Mouse (Mus musculus) intestine, embryonic 16.5 days (tissue): ENCODE data around the gene Zbtb7a. TPM values are rescaled to one million over a fixed set of nuclear protein-coding genes. Genes with fewer than 3 reads are reported as not detected.

Experiments used
- ATAC-seq: fragments of 200-750 bp; cut with Nextera tagmentation; 2 replicates; pipeline ENCODE4 v1.8.0; 2017; ENCODE audit warnings: moderate TSS enrichment, moderate library complexity
- H3K27ac ChIP-seq: fragments of 300-500 bp; sonication (generic); 2 replicates; pipeline ENCODE4 v1.5.1; 2014; ENCODE audit warnings: mild to moderate bottlenecking, low read length
- H3K27me3 ChIP-seq: fragments of 300-500 bp; sonication (generic); replicated peaks from 2 replicates; pipeline ENCODE4 v1.6.1; 2014; ENCODE audit warnings: low read length, control low read depth, mixed read lengths; ENCODE audit not compliant: control insufficient read depth, insufficient read depth
- H3K36me3 ChIP-seq: fragments of 300-500 bp; sonication (generic); 2 replicates; pipeline ENCODE4 v1.6.1; 2014; ENCODE audit warnings: low read length, control low read depth; ENCODE audit not compliant: control insufficient read depth, insufficient read depth
- H3K4me1 ChIP-seq: fragments of 300-500 bp; sonication (generic); 2 replicates; pipeline ENCODE4 v1.6.1; 2014; ENCODE audit warnings: low read length, control low read depth, mixed read lengths; ENCODE audit not compliant: control insufficient read depth, insufficient read depth
- H3K4me2 ChIP-seq: fragments of 300-500 bp; sonication (generic); 2 replicates; pipeline ENCODE4 v1.6.1; 2014; ENCODE audit warnings: low read depth, low read length, control low read depth
- H3K4me3 ChIP-seq: fragments of 300-500 bp; sonication (generic); 2 replicates; pipeline ENCODE4 v1.5.1; 2014; ENCODE audit warnings: mild to moderate bottlenecking, low read length
- H3K9ac ChIP-seq: fragments of 300-500 bp; sonication (generic); 2 replicates; pipeline ENCODE4 v1.6.1; 2014; ENCODE audit warnings: low read depth, low read length
- H3K9me3 ChIP-seq: fragments of 300-500 bp; sonication (generic); 2 replicates; pipeline ENCODE4 v1.6.1; 2016; ENCODE audit warnings: low read length, control low read depth; ENCODE audit not compliant: control insufficient read depth
- WGBS: fragments of 180-500 bp; shearing (Covaris S2); extraction: QIAGEN DNeasy Blood & Tissue Kit; methylation state at CpG from one replicate; pipeline ENCODE4 v1.1.7; 2014; 5-methylcytosine and 5-hydroxymethylcytosine counted together
- polyA plus RNA-seq: library from polyadenylated mRNA; unstranded; fragments of >200 nt; fragmentation: Nextera tagmentation; extraction: Ambion mirVana; gene quantifications from 2 replicates; pipeline ENCODE4 v1.2.1, GENCODE M21; 2015

Zbtb7a gene
- polyA plus RNA-seq, 1 experiment from 2014 or later: 47.4 TPM

- Histone ChIP-seq H3K27me3 (no peaks in the 10 kb centered on the region), H3K9me3 (no peaks in the 10 kb centered on the region), H3K4me3 (no peak overlapping the region), H3K27ac (no peak overlapping the region), H3K9ac (no peak overlapping the region), H3K36me3 (peaks cover 41% of the 10 kb centered on the region), H3K4me1 (no peaks in the 10 kb centered on the region), H3K4me2 (no peak overlapping the region)
- WGBS: 92% methylated on average over 6 of the region's 6 CpGs
- ATAC-seq: no peak
Observed at GRCm38 (mm10) chr10:81112946-81113345, 22.1 kb upstream of the Zbtb7a start.

- no peak overlapping the region for H3K27ac ChIP-seq
- no peak for ATAC-seq
- H3K9ac ChIP-seq: no peak overlapping the region
- H3K4me1 ChIP-seq: no peaks in the 10 kb centered on the region
- peaks cover 49% of the 10 kb centered on the region for H3K36me3 ChIP-seq
- no peak overlapping the region for H3K4me2 ChIP-seq
- WGBS: 92% methylated on average over 10 of the region's 10 CpGs
- H3K4me3 ChIP-seq: no peak overlapping the region
- no peaks in the 10 kb centered on the region for H3K9me3 ChIP-seq
- no peaks in the 10 kb centered on the region for H3K27me3 ChIP-seq
Observed at GRCm38 (mm10) chr10:81119625-81120024, 15.4 kb upstream of the Zbtb7a start.

- 82% methylated on average over 7 of the region's 7 CpGs for WGBS
- no peaks in the 10 kb centered on the region for H3K27me3 ChIP-seq
- H3K4me2 ChIP-seq: no peak overlapping the region
- no peak for ATAC-seq
- peaks cover 44% of the 10 kb centered on the region for H3K36me3 ChIP-seq
- no peaks in the 10 kb centered on the region for H3K9me3 ChIP-seq
- H3K4me3 ChIP-seq: no peak overlapping the region
- H3K27ac ChIP-seq: no peak overlapping the region
- no peak overlapping the region for H3K9ac ChIP-seq
- no peaks in the 10 kb centered on the region for H3K4me1 ChIP-seq
Observed at GRCm38 (mm10) chr10:81120650-81121049, 14.4 kb upstream of the Zbtb7a start.

GRCm38 (mm10) chr10:81122889-81123288 lies 12.1 kb upstream of the Zbtb7a start:
- ATAC-seq: no peak
- Histone ChIP-seq H3K27ac (no peak overlapping the region), H3K36me3 (peaks cover 38% of the 10 kb centered on the region), H3K9ac (no peak overlapping the region), H3K27me3 (no peaks in the 10 kb centered on the region), H3K4me1 (peaks cover 3% of the 10 kb centered on the region; the same call in 1 of the 2 replicates), H3K9me3 (no peaks in the 10 kb centered on the region), H3K4me2 (no peak overlapping the region), H3K4me3 (no peak overlapping the region)
- 56% methylated on average over 2 of the region's 2 CpGs for WGBS

DNA sequence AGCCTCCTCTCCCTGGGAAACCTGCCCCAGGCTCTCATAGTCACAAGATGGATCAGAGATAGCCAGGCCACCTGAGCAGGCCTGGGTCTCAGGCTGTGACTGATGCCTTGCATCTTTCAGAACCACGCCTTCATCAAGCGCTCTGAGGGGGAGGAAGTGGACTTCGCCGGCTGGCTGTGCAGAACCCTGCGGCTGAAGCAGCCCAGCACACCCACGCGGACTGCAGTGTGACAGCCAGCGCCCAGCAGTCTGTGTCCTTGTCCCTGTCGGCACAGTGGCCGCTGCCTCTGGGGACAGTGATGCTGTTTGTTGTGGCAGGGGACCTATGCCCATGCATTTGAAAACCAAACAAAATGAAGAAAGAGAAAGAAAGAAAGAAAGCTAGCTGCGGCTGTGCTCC lies 11.5 kb upstream of the Zbtb7a start:
- Histone ChIP-seq H3K27me3 (no peaks in the 10 kb centered on the region), H3K4me2 (no peak overlapping the region), H3K9me3 (no peaks in the 10 kb centered on the region), H3K27ac (no peak overlapping the region), H3K36me3 (peaks cover 35% of the 10 kb centered on the region), H3K4me3 (no peak overlapping the region), H3K4me1 (peaks cover 9% of the 10 kb centered on the region; the same call in 1 of the 2 replicates), H3K9ac (no peak overlapping the region)
- no peak for ATAC-seq
- 81% methylated on average over 11 of the region's 11 CpGs for WGBS

- Histone ChIP-seq H3K4me3 (peak overlapping the region; percentile 90), H3K4me1 (peaks cover 12% of the 10 kb centered on the region), H3K27ac (peak overlapping the region; percentile 99), H3K4me2 (peak overlapping the region; percentile 91), H3K9me3 (no peaks in the 10 kb centered on the region), H3K27me3 (no peaks in the 10 kb centered on the region), H3K9ac (no peak overlapping the region), H3K36me3 (no peaks in the 10 kb centered on the region)
- 3% methylated on average over 16 of the region's 16 CpGs for WGBS
- peak; percentile 3; the same call in 1 of the 2 replicates for ATAC-seq
Observed at GRCm38 (mm10) chr10:81134181-81134587, 836 bp upstream of the Zbtb7a start.

DNA sequence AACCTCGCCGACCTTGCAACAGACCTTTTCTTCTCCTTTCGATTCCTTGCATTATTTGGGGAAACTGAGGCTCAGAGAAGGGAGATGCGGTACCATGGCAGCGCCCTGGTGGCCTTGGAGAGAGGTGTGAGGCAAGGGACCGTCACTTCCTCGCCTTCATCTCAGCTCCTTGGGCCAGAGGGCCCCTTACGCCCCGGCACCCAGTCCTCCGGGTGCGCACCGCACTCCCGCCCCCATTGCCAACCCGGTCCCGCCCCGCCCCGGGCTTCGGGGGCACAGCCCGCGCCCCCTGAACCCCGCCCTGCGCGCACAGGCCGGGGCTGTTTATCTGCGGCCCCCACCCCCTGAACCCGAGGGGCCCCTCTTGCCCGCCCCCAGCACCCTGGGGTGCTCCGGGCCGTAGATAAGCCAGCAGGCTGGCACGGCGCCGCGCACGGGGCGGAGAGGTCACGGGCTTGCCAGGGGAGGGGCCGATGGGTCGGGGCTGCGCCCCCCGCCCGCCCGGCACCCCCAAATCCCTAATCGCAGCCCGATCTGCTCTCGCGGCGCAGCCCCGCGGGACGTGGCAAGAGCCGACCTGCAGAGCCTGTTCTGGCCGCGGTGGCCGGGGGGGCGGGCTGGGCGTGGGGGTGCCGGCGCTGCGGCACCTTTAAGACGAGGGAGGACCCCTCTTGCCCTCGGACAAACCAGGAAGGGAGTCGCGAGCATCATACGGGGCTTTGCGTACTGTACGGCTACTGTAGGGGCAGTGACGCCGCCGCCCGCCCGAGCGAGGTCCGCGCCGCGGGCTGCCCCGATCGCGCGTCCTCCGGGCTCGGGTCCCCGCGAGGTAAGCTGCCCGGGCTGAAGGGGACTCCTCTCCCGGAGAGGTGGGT lies 1.0 kb downstream of the Zbtb7a start:
- peak overlapping the region; percentile 90 for H3K4me3 ChIP-seq
- peak; percentile 52 for ATAC-seq
- H3K4me2 ChIP-seq: peak overlapping the region; percentile 91
- peak overlapping the region; percentile 99 for H3K27ac ChIP-seq
- no peaks in the 10 kb centered on the region for H3K9me3 ChIP-seq
- under 1% methylated on average over 70 of the region's 86 CpGs for WGBS
- no peaks in the 10 kb centered on the region for H3K27me3 ChIP-seq
- H3K4me1 ChIP-seq: peaks cover 30% of the 10 kb centered on the region
- peak overlapping the region; percentile 95 for H3K9ac ChIP-seq
- no peaks in the 10 kb centered on the region for H3K36me3 ChIP-seq

GRCm38 (mm10) chr10:81136706-81137231 lies 1.7 kb downstream of the Zbtb7a start:
- peak overlapping the region; percentile 91 for H3K4me2 ChIP-seq
- no peaks in the 10 kb centered on the region for H3K36me3 ChIP-seq
- ATAC-seq: peak; percentile 22
- H3K9me3 ChIP-seq: no peaks in the 10 kb centered on the region
- peak overlapping the region; percentile 99 for H3K27ac ChIP-seq
- peak overlapping the region; percentile 90 for H3K4me3 ChIP-seq
- H3K27me3 ChIP-seq: no peaks in the 10 kb centered on the region
- WGBS: under 1% methylated on average over 46 of the region's 50 CpGs
- peaks cover 32% of the 10 kb centered on the region for H3K4me1 ChIP-seq
- H3K9ac ChIP-seq: peak overlapping the region; percentile 95

DNA sequence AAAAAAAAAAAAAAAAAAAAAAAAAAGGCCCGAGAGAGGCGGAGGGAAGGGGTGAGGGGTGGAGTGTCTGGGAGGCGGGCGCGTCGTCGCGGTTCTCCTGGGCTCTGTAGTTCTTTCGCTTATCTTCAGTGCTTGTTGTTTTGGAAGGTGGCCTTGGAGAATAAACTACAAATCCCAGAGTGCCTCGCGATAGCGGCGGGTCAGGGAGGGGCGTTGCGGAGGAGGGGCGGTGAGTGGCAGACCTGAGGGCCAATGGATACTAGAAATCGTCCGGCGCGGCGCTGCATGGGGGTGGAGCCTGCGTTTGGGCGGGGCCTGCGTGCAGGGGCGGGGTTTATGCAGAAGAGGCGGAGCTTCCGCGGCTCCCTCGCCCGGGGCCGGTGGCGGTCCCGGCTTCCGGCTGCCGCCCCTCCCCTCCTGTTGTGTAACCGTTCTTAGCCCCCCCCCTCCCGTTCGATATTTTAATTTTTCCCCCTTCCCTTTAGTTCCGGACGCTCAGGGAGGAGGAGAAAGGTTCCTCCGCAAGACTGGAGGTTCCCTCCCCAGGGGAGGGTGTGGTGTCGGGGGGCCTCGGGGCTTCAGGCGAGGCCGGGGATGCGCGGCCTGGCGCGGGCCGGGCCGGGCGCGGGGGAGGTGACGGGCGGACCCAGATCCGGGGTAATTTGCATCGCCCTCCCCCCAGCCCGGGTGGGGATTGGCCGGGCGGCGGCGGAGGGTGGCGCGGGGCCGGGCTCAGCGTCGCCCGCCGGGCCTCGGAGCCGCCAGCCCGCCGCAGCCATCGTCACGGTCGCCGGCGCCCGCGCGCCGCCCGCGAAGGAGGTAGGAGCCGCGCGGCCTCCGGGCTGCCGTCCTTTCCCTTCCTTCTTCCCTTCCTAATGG lies 2.5 kb downstream of the Zbtb7a start:
- WGBS: under 1% methylated on average over 82 of the region's 89 CpGs

More for the DNA sequence above, 2.5 kb downstream of the Zbtb7a start:
- peak overlapping the region; percentile 99 for H3K27ac ChIP-seq
- peaks cover 35% of the 10 kb centered on the region for H3K4me1 ChIP-seq
- H3K9me3 ChIP-seq: no peaks in the 10 kb centered on the region
- no peaks in the 10 kb centered on the region for H3K36me3 ChIP-seq
- H3K4me3 ChIP-seq: peak overlapping the region; percentile 90
- H3K4me2 ChIP-seq: peak overlapping the region; percentile 63
- peak overlapping the region; percentile 95 for H3K9ac ChIP-seq
- peak; percentile 79 for ATAC-seq
- no peaks in the 10 kb centered on the region for H3K27me3 ChIP-seq
